Mouse (Mus musculus) forebrain, embryonic 15.5 days (tissue): ENCODE results near the gene Cd3g. TPM values are rescaled to one million over a fixed set of nuclear protein-coding genes. Genes with fewer than 3 reads are reported as not detected.

Source experiments
- ATAC-seq: fragments of 200-750 bp; cut with Nextera tagmentation; replicated peaks from 2 replicates; pipeline ENCODE4 v1.8.0; 2017; ENCODE audit warnings: mild to moderate bottlenecking, moderate TSS enrichment, moderate library complexity
- H3K27ac ChIP-seq: fragments of 300-500 bp; sonication (generic); replicated peaks from 2 replicates; pipeline ENCODE4 v1.5.1; 2015; ENCODE audit warnings: mild to moderate bottlenecking, inconsistent platforms
- H3K27me3 ChIP-seq: fragments of 300-500 bp; sonication (generic); 2 replicates; pipeline ENCODE4 v1.6.1; 2015; ENCODE audit warnings: inconsistent platforms
- H3K36me3 ChIP-seq: fragments of 300-500 bp; sonication (generic); 2 replicates; pipeline ENCODE4 v1.6.1; 2015; ENCODE audit warnings: mild to moderate bottlenecking, inconsistent platforms
- H3K4me1 ChIP-seq: fragments of 300-500 bp; sonication (generic); 2 replicates; pipeline ENCODE4 v1.6.1; 2015; ENCODE audit warnings: inconsistent platforms
- H3K4me2 ChIP-seq: fragments of 300-500 bp; sonication (generic); replicated peaks from 2 replicates; pipeline ENCODE4 v1.6.1; 2015; ENCODE audit warnings: mild to moderate bottlenecking, inconsistent platforms
- H3K4me3 ChIP-seq: fragments of 300-500 bp; sonication (generic); 2 replicates; pipeline ENCODE4 v1.5.1; 2015; ENCODE audit warnings: mild to moderate bottlenecking, inconsistent platforms
- H3K9ac ChIP-seq: fragments of 300-500 bp; sonication (generic); replicated peaks from 2 replicates; pipeline ENCODE4 v1.6.1; 2015; ENCODE audit warnings: mild to moderate bottlenecking, inconsistent platforms
- H3K9me3 ChIP-seq: fragments of 300-500 bp; sonication (generic); 2 replicates; pipeline ENCODE4 v1.6.1; 2016; ENCODE audit warnings: inconsistent platforms
- WGBS: fragments of 180-500 bp; shearing (Covaris S2); methylation state at CpG from one replicate; pipeline ENCODE4 v1.1.7; 2015; ENCODE audit warnings: mixed read lengths; 5-methylcytosine and 5-hydroxymethylcytosine counted together
- polyA plus RNA-seq: library from polyadenylated mRNA; unstranded; fragments of >200 nt; fragmentation: Nextera tagmentation; extraction: Ambion mirVana; gene quantifications from 2 replicates; pipeline ENCODE4 v1.2.1, GENCODE M21; 2015

The Cd3g gene
- polyA plus RNA-seq = not detected in 2 replicates

- no peaks in the 10 kb centered on the region for H3K9me3 ChIP-seq
- no peak within 1 kb of the TSS for H3K9ac ChIP-seq
- no peaks in the 10 kb centered on the region for H3K36me3 ChIP-seq
- no peak within 1 kb of the TSS for H3K4me3 ChIP-seq
- 0 out of 2 replicates have a peak, but pooled peaks cover 4% of the 10 kb centered on the region for H3K27me3 ChIP-seq
- no peak for ATAC-seq
- no peak within 1 kb of the TSS for H3K4me2 ChIP-seq
- WGBS = 67% methylated on average over 3 of the region's 3 CpGs
- no peak within 1 kb of the TSS for H3K27ac ChIP-seq
- no peaks in the 10 kb centered on the region for H3K4me1 ChIP-seq
Measured at GRCm38 (mm10) chr9:44980242-44980641, at the start of gene Cd3g. Gene Cd3g, minus strand, starts transcription at chr9:44980431.

DNA sequence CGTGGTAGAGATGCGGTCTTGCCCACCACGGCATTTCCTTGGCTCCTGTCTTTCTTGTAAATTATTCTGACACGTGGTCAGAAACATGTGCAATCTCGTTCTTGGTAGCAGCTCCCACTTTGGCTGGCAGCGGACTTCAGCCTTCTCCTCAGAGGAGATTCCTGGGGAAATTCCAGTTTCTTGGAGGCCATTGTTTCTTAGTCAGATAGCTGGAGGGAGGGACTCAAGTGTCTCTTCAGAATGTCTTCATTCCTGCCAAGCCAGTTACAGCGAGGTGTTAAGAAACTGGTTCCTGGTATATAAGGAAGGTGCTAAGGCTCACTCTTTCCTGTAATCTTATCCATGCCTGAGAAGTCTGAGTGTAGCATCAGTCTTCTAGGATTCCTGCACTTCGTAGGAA is 47.1 kb upstream of the Cd3g start:
- no peak overlapping the region for H3K27ac ChIP-seq
- no peaks in the 10 kb centered on the region for H3K36me3 ChIP-seq
- WGBS = 75% methylated on average over 8 of the region's 8 CpGs
- H3K9ac ChIP-seq = no peak overlapping the region
- H3K27me3 ChIP-seq = no peaks in the 10 kb centered on the region
- H3K9me3 ChIP-seq = no peaks in the 10 kb centered on the region
- ATAC-seq = no peak
- no peak overlapping the region for H3K4me2 ChIP-seq
- H3K4me3 ChIP-seq = no peak overlapping the region
- no peaks in the 10 kb centered on the region for H3K4me1 ChIP-seq

DNA sequence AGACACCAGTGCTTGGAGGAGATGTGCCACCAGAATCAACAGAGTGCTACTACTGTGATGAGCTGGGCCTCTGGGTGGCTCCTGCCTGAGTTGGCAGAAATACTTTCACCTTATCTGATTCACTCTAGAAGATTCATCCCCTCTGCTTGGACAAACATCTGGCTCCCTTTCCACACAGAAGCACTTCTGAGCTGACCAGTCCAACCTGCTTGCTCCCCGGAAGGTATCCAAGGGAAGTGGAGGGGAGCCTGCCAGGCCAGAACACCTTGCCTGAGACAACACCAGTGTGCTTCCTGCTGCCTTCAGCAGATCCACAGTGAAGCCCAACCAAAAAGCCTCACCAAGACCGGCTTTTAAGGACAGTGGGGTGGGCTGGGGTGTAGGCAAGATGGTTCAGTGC is 44.0 kb upstream of the Cd3g start:
- Histone ChIP-seq H3K36me3 (no peaks in the 10 kb centered on the region), H3K27me3 (no peaks in the 10 kb centered on the region), H3K9ac (no peak overlapping the region), H3K4me2 (no peak overlapping the region), H3K4me1 (no peaks in the 10 kb centered on the region), H3K9me3 (no peaks in the 10 kb centered on the region), H3K4me3 (no peak overlapping the region), H3K27ac (no peak overlapping the region)
- WGBS = 84% methylated on average over 2 of the region's 2 CpGs
- ATAC-seq = no peak

DNA sequence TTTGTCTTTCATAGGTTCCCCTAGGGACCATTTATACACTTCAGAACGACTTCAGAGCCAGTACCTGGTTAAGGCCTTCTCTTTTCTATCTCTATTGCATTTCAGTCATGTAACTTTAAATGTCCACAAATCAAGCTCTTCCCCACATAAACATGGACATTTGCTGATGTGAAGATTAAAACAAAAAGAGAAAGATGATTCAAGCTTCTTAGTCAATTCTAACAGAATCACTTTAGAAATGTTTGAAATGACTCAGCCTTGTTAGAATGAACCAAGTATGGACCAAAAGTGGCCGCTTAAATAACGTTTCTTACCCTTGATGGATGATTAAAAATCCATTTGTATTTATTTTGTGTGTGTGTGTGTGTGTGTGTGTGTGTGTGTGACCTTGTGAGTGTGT is 43.4 kb upstream of the Cd3g start:
- Histone ChIP-seq H3K4me2 (no peak overlapping the region), H3K36me3 (no peaks in the 10 kb centered on the region), H3K9me3 (no peaks in the 10 kb centered on the region), H3K27me3 (no peaks in the 10 kb centered on the region), H3K27ac (no peak overlapping the region), H3K4me3 (no peak overlapping the region), H3K9ac (no peak overlapping the region), H3K4me1 (no peaks in the 10 kb centered on the region)
- 67% methylated on average over 3 of the region's 3 CpGs for WGBS
- no peak for ATAC-seq

- 17% methylated on average over 3 of the region's 3 CpGs for WGBS
- H3K27me3 ChIP-seq = no peaks in the 10 kb centered on the region
Measured at GRCm38 (mm10) chr9:45022800-45023199, 42.6 kb upstream of the Cd3g start.

DNA sequence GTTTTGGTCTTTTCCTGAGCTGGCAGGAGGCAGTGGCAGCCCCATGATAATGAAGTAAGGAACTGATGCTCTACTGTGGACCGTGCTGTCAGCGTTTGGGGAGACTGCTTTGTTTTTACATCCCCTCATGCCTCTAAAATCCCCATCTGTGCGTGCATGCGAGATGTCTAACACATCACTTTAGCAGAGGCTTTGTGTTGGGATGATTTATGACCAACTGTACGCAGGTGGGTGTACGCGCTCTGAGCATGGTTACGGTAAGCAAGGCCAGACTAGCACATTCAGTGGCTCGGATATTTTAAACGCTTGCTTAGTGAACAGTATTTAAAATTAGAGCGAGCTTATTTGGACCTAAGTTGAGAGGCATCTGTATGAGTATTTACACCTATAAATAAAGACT is 37.8 kb upstream of the Cd3g start:
- no peaks in the 10 kb centered on the region for H3K9me3 ChIP-seq
- ATAC-seq = no peak
- no peaks in the 10 kb centered on the region for H3K4me1 ChIP-seq
- no peak overlapping the region for H3K9ac ChIP-seq
- no peaks in the 10 kb centered on the region for H3K36me3 ChIP-seq
- H3K4me2 ChIP-seq = no peak overlapping the region
- H3K4me3 ChIP-seq = no peak overlapping the region
- 83% methylated on average over 11 of the region's 11 CpGs for WGBS
- no peak overlapping the region for H3K27ac ChIP-seq
- peaks cover 3% of the 10 kb centered on the region; the same call in 1 of the 2 replicates for H3K27me3 ChIP-seq

More at GRCm38 (mm10) chr9:45022800-45023199, 42.6 kb upstream of the Cd3g start:
- no peak for ATAC-seq
- Histone ChIP-seq H3K4me1 (no peaks in the 10 kb centered on the region), H3K27ac (no peak overlapping the region), H3K36me3 (no peaks in the 10 kb centered on the region), H3K9me3 (no peaks in the 10 kb centered on the region), H3K4me2 (no peak overlapping the region), H3K4me3 (no peak overlapping the region), H3K9ac (no peak overlapping the region)

GRCm38 (mm10) chr9:45015841-45016240 is 35.6 kb upstream of the Cd3g start:
- no peak for ATAC-seq
- Histone ChIP-seq H3K4me2 (no peak overlapping the region), H3K9me3 (no peaks in the 10 kb centered on the region), H3K36me3 (no peaks in the 10 kb centered on the region), H3K27me3 (peaks cover 3% of the 10 kb centered on the region; the same call in 1 of the 2 replicates), H3K4me3 (no peak overlapping the region), H3K4me1 (no peaks in the 10 kb centered on the region), H3K9ac (no peak overlapping the region), H3K27ac (no peak overlapping the region)
- 71% methylated on average over 3 of the region's 3 CpGs for WGBS

- Histone ChIP-seq H3K4me2 (no peak overlapping the region), H3K27me3 (peaks cover 3% of the 10 kb centered on the region; the same call in 1 of the 2 replicates), H3K4me3 (no peak overlapping the region), H3K9ac (no peak overlapping the region), H3K27ac (no peak overlapping the region), H3K36me3 (no peaks in the 10 kb centered on the region), H3K4me1 (no peaks in the 10 kb centered on the region), H3K9me3 (no peaks in the 10 kb centered on the region)
- ATAC-seq = no peak
- 55% methylated on average over 2 of the region's 2 CpGs for WGBS
Measured at GRCm38 (mm10) chr9:45014879-45015278, 34.6 kb upstream of the Cd3g start.

DNA sequence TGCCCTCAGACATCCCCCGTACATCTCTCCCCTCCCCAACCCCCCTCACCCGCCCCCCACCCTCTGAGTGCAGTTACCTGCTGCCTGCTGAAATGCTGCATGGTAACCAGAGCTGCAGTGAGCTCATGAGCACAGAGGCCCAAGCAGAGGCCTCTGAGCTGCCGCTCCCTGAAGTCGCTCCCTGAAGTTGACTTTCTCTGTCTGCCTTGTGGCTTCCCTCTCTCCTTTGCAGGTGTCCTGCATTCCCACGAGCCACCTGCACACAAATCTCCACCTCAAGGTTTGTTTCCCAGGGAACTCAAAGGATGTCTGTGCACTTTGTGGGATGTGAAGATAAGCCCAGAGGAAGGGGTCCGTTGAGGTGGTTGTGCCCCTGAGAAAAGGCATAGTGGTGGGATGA is 31.1 kb upstream of the Cd3g start:
- H3K9ac ChIP-seq = no peak overlapping the region
- H3K9me3 ChIP-seq = no peaks in the 10 kb centered on the region
- no peak overlapping the region for H3K4me2 ChIP-seq
- 62% methylated on average over 6 of the region's 6 CpGs for WGBS
- H3K4me3 ChIP-seq = no peak overlapping the region
- no peak overlapping the region for H3K27ac ChIP-seq
- no peaks in the 10 kb centered on the region for H3K4me1 ChIP-seq
- peaks cover 3% of the 10 kb centered on the region; the same call in 1 of the 2 replicates for H3K27me3 ChIP-seq
- ATAC-seq = no peak
- H3K36me3 ChIP-seq = no peaks in the 10 kb centered on the region

DNA sequence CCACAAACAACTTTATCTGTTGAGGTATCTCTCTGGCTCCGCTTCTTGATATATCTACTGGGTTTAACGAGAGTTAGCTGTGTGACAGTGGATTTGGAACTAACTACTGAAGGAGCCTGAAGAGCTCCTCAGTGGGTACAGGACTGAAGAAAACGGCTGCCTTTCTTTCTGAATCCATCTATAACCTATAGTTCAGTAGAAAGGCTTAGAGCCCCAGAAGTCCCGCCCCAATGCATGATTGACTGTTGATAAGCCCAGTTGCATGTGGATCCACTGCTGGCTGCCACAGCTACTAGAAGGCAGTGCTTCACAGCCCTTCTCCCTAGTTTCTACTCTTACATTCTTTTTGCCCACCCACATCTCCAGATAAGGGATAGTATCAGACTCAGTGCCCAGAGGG is 30.2 kb upstream of the Cd3g start:
- H3K27me3 ChIP-seq = no peaks in the 10 kb centered on the region
- no peak overlapping the region for H3K4me3 ChIP-seq
- H3K27ac ChIP-seq = no peak overlapping the region
- WGBS = 85% methylated on average over 4 of the region's 4 CpGs
- H3K9ac ChIP-seq = no peak overlapping the region
- no peaks in the 10 kb centered on the region for H3K4me1 ChIP-seq
- H3K36me3 ChIP-seq = no peaks in the 10 kb centered on the region
- no peak for ATAC-seq
- H3K4me2 ChIP-seq = no peak overlapping the region
- H3K9me3 ChIP-seq = no peaks in the 10 kb centered on the region

GRCm38 (mm10) chr9:45009180-45010078 is 29.2 kb upstream of the Cd3g start, which contains the start of gene Cd3e:
Gene Cd3e, minus strand, starts transcription at chr9:45009627.
- no peak within 1 kb of the TSS for H3K4me2 ChIP-seq
- no peak for ATAC-seq
- no peaks in the 10 kb centered on the region for H3K4me1 ChIP-seq
- H3K27me3 ChIP-seq = no peaks in the 10 kb centered on the region
- no peaks in the 10 kb centered on the region for H3K36me3 ChIP-seq
- no peaks in the 10 kb centered on the region for H3K9me3 ChIP-seq
- H3K27ac ChIP-seq = no peak within 1 kb of the TSS
- no peak within 1 kb of the TSS for H3K4me3 ChIP-seq
- 84% methylated on average over 19 of the region's 19 CpGs for WGBS
- no peak within 1 kb of the TSS for H3K9ac ChIP-seq

GRCm38 (mm10) chr9:45008342-45008741 is 28.1 kb upstream of the Cd3g start:
- Histone ChIP-seq H3K9me3 (no peaks in the 10 kb centered on the region), H3K4me3 (no peak overlapping the region), H3K4me1 (no peaks in the 10 kb centered on the region), H3K9ac (no peak overlapping the region), H3K27ac (no peak overlapping the region), H3K4me2 (no peak overlapping the region), H3K36me3 (no peaks in the 10 kb centered on the region), H3K27me3 (no peaks in the 10 kb centered on the region)
- no peak for ATAC-seq
- 76% methylated on average over 4 of the region's 4 CpGs for WGBS
